Mouse (Mus musculus): ENCODE results near the gene Cfb.
A peak's percentile ranks its signal among the peaks of the same experiment; 100 is the strongest.
"Not testable (repeated sequence)": the region's sequence is repeated elsewhere in the genome, so short reads cannot be mapped to it uniquely, and the experiment has no call there.

Cfb gene

GRCm38 (mm10) chr17:34862416-34863081 is at the start of gene Cfb:
Gene Cfb (minus strand): TSS chr17:34862518.
- no peak for DNase-seq

DNA sequence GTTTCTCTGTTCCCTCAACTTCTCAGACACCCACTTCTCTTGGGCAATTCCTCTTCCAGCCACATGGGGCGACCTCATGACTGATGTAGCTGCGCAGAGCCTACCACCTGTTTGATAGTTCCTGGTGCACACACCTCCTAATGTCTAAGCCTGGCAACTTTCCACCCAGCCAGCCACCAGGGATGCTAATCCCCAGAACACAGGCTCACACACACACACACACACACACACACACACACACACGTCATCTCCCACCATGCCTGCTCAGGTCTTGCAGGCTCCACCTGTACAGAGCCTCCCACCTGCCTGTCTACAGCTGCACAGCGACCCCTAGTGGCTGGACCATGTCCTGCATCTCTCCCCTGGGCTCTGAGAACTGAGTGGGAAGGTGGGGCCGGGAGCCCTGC is 49.6 kb upstream of the Cfb start:
- DNase-seq: peak; percentile 69 to 77

DNA sequence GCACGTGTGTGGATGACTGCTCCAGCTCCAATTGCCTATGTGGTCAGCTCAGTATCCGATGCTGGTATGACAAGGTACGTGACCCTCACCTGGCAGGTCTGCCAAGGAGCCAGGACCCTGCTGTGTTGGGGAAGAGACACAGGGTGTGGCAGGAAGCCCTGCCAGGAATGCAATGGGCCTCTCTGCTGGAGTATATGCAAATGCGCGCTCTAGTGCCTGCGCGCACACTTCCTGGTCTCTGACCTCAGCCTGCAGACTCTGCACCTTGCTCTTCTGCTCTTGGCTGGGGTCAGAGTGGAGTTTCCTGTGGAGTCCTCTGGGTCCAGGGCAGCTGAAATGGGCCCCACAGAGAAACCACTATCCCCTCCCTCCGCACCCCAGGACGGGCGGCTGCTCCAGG is 48.7 kb upstream of the Cfb start:
- DNase-seq: no peak

DNA sequence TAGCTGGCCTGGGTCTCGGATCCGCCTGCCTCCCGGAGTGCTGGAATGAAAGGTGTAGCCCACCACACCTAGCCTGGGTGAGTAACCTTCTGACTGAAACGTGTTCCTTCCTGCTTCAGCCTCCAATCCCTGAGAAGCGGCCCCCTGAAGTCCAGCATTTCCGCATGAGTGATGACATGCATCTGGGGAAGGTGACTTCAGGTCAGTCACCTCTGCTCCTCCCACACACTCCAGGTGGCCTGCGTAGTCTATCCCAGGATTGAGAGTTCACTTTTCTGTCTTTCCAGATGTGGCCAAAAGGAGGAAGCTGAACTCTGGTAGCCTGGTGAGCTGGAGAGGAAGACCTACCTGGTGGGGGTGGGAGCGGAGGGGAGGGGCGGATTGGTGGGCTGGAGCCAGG is 40.6 kb upstream of the Cfb start:
- no peak for DNase-seq

DNA sequence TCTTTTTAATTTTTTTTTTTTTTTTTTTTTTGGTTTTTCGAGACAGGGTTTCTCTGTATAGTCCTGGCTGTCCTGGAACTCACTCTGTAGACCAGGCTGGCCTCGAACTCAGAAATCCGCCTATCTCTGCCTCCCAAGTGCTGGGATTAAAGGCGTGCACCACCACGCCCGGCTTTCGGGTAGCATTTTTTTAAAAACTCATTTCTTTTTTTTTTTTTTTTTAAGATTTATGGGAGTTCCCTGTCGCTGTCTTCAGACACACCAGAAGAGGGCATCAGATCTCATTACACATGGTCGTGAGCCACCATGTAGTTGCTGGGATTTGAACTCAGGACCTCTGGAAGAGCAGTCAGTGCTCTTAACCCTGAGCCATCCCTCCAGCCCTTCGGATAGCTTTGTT is 39.6 kb upstream of the Cfb start:
- not testable (repeated sequence) for DNase-seq

DNA sequence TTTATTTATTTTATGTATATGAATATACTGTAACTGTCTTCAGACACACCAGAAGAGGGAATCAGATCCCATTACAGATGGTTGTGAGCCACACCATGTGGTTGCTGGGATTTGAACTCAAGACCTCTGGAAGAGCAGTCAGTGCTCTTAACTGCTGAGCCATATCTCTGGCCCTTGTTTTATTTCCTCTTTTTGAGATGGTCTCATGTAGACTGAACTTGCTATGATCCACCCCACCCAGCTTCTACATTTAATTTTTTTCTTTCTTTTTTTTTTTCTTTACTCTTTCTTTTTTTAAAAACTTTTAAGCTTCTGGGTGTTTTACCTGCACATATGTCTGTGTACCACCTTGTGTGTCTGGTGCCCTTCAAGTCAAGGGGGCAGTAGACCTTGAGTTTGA is 38.5 kb upstream of the Cfb start:
- not testable (repeated sequence) for DNase-seq

DNA sequence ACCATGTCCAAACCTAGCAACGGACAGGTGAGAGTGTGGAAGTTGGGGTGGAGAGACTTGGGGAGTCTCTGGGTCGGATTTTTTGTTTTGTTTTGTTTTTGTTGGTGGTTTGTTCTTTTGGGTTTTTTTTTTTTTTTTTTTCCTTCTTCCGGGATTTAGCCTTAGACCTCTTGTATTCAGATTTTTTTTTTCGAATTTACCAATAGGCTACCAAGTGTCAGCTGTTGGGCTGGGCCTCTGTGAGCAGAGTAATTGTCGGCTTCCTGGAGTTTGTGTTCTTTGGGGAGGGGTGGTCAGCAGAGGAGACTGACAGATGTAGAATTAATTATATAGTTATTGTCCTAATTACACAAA is 37.5 kb upstream of the Cfb start:
- no peak for DNase-seq

DNA sequence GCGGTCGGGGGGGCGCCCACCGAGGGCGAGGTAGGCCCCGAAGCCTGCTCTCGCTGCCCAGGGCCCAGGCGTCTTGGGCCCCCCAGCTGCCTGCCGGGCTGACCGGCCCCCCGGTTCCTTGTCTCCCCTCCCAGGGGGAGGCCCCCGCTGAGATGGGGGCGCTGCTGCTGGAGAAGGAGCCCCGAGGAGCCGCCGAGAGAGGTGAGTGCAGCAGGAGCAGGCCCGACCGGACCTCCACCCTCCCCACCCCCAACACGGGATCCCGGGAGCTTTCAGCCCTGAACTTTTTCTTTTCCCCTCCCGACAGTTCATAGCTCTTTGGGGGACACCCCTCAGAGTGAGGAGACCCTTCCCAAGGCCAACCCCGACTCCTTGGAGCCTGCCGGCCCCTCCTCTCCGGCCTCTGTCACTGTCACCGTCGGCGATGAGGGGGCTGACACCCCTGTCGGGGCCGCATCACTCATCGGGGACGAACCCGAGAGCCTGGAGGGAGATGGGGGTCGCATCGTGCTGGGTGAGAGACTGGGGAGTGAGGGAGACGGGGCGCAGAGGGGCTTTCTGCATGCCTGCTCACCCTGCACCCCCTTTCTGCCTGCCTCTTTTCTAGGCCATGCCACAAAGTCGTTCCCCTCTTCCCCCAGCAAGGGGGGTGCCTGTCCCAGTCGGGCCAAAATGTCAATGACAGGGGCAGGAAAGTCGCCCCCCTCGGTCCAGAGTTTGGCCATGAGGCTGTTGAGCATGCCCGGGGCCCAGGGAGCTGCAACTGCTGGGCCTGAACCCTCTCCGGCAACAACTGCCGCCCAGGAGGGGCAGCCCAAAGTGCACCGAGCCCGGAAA is 37.0 kb upstream of the Cfb start:
- DNase-seq: peak; percentile 41 to 54

DNA sequence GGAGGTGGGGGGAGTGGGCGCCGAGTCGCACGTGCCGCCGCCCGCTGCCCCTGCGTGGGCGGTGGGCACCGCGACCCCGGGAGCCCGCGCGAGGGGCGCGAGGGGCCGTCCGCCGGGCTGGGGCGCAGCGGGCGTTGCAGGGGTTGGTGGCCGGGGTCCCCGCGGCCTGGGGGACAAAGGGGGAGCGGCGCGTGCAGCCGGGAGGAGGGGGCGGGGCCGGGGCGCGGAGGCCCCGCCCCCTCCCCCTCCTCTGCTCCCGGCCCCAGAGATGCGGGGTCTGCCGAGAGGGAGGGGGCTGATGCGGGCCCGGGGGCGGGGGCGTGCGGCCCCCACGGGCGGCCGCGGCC is 36.4 kb upstream of the Cfb start:
- DNase-seq: no peak

DNA sequence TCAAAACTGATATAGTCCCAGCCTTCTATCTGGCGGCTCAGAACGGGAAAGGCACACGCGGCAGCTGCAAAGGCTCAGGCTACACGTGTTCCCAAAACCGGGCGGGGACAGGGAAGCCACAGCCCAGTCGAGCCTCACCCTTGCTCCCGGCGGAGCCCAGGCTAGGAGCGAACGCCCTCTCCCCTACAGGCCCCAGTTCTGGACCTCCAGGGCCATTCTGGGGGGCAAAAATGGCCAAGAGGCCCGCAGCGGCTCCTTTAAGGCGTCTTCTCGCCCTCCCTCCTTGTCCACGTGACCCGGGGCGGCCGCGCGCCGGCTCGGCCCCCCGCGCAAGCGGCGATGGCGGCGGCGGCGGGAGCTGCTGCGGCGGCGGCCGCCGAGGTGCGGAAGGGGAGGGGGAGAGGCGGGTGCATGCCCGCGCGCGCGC is 35.9 kb upstream of the Cfb start, which contains the start of the genes C2 and Ehmt2:
C2 (minus strand) TSS at position 106 of the 427 bp plus-strand sequence.
Ehmt2 (plus strand) TSS at position 310 of the 427 bp plus-strand sequence.
- peak; percentile 84 to 88 for DNase-seq

- DNase-seq: peak; percentile 53 to 54
Measured at GRCm38 (mm10) chr17:34897373-34898159, 35.2 kb upstream of the Cfb start.

GRCm38 (mm10) chr17:34896366-34896765 is 34.0 kb upstream of the Cfb start:
- DNase-seq: no peak

DNA sequence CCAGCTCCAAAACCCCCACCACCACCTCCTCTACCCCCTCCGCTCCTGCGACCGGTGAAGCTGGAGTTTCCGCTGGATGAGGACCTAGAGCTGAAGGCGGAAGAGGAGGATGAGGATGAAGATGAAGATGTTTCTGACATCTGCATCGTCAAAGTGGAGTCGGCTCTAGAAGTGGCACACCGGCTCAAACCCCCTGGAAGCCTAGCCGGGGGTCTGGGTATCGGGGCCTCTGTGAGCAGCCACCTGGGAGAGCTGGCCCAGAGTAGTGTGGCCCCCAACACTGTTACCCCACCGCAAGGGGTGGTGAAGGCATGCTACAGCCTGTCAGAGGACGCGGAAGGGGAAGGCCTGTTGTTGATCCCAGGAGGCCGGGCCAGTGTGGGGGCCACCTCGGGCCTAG is 33.4 kb upstream of the Cfb start:
- DNase-seq: no peak

DNA sequence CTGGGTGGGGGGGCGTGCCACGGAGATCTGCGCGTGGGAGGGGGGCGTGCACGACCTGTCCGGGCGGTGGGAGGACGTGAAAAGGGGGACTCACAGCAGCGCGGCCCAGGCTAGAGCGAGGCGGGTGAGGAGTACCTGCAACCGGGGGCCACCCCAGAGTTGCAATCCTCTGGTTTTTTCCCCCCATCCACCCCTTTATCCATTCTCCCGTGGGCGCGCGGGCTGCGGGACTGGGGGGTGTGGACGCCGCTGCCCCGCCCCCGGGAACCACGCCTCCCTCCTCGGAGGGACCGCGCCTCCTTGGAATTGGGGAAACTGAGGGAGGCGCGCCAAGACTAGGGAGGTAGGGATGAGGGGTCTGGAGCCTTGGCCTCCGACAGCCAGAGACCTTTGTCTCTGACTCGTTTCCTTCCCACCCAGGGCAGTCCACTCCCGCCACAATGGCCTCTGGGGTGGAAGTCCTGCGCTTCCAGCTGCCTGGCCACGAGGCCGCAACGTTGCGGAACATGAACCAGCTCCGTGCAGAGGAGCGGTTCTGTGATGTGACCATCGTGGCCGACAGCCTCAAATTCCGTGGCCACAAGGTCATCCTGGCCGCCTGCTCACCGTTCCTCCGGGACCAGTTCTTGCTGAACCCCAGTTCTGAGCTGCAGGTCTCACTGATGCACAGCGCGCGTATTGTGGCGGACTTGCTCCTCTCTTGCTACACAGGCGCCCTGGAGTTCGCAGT is 32.6 kb upstream of the Cfb start:
- DNase-seq: peak; percentile 61 to 70

- peak; percentile 90 to 97 for DNase-seq
Measured at GRCm38 (mm10) chr17:34894074-34894597, 31.8 kb upstream of the Cfb start.

- DNase-seq: no peak
Measured at GRCm38 (mm10) chr17:34893072-34893824, 30.9 kb upstream of the Cfb start.

DNA sequence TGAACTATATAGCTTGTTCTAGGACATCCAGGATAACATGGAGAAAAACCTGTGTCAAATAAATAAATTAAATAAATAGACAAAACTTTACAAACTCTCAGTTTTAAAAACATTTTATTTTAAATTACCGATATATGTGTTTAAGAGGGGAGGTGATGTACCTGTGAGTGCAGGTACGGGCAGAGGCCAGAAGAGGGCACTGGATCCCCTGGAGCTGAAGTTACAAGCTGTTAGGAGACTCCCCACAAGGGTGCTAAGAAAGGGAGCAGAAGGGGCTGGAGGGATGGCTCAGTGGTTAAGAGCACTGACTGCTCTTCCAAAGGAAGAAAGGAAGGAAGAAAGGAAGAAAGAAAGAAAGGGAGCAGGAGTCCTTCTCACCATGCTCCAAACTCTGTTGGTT is 29.1 kb upstream of the Cfb start:
- no peak for DNase-seq

DNA sequence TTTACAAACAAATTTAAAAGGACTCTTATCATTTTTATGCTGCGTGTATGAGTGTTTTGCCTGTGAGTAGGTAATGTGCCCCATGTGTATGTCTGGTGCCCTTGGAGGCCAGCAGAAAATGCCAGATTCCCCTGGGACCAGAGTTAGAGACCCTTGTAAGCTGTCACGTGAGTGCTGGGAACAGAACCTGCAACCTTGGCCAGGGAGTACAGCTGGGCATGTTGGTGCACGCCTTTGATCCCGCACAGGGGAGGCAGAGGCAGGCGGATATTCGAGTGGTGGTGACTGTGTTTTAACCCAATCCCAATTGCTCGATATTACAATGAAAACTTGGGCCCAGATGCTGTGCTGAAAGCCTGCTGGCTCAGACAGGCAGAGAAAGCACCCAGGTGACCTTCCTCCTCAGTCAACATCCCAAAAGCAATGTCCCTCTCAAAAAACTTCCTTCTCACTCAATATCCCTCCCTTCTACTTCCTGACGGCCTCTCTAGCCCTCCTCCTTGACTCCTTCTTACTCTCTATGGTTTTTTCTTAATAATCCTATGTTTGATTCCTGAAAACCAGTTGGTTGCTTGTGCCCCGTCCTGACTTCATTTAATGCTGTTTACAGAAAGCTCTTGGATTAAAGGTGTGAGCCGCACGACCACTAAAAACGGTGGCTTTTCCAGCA is 27.9 kb upstream of the Cfb start:
- no peak for DNase-seq

DNA sequence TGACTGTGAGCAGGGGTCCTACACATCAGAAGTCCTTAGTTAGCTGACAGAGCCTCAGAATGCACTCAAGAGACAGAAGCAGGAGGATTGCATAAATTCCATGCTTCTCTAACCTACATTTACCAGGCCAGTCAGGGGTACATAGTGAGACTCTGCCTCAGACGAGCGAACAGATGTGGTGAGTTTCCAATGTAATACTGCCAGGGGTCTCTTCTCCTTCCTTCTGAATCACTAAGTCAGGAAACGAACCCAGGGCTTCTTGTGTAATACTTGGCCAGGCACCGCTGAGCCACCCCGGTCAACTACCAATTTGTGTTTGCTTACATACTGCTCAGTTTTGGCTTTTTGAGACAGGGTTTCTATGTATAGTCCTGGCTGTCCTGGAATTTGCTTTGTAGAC is 25.6 kb upstream of the Cfb start:
- DNase-seq: no peak

GRCm38 (mm10) chr17:34885615-34886014 is 23.3 kb upstream of the Cfb start:
- DNase-seq: no peak

DNA sequence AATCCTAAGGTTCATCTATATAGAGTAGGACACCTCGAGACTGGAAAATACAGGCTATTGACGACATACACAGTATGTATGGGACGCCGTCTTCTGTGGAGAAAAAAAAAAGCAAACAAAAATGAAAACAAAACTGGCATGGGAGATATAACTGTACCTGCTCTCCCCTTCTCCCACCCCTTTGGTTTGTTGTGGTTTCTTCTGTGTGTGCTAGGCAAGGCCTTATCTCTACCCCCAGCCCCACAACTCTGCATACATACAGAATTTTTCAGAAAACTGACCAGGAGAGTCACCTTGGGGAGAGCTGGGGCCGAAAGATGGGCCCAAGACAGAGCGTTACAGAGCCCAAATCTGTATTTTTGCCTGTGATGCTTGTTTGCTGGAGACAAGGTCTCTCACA is 22.4 kb upstream of the Cfb start:
- DNase-seq: no peak
